Mouse (Mus musculus) retina, adult 2 months (tissue): ENCODE results near the gene Tex22.
A peak's percentile ranks its signal among the peaks of the same experiment; 100 is the strongest.

Source experiments
- DNase-seq: peaks from one replicate; pipeline ENCODE4 v3.0.0-alpha.2; 2012; ENCODE audit warnings: low read depth, low spot score

Tex22 gene

GRCm38 (mm10) chr12:113074329-113075062 lies at the start of gene Tex22:
Tex22 (plus strand) TSS chr12:113074502.
- DNase-seq: peak; percentile 63

GRCm38 (mm10) chr12:113026557-113026956 lies 47.7 kb upstream of the Tex22 start:
- DNase-seq: no peak

- no peak for DNase-seq
These were observed 46.8 kb upstream of the Tex22 start for GRCm38 (mm10) chr12:113027495-113027894.

GRCm38 (mm10) chr12:113028067-113028466 lies 46.2 kb upstream of the Tex22 start:
- no peak for DNase-seq

- DNase-seq: no peak
These were observed 45.4 kb upstream of the Tex22 start for GRCm38 (mm10) chr12:113028898-113029297.

GRCm38 (mm10) chr12:113030046-113030445 lies 44.3 kb upstream of the Tex22 start:
- no peak for DNase-seq

GRCm38 (mm10) chr12:113030993-113031392 lies 43.3 kb upstream of the Tex22 start:
- no peak for DNase-seq

GRCm38 (mm10) chr12:113031441-113031840 lies 42.9 kb upstream of the Tex22 start:
- DNase-seq: no peak

GRCm38 (mm10) chr12:113032296-113033250 lies 41.7 kb upstream of the Tex22 start:
- DNase-seq: no peak

GRCm38 (mm10) chr12:113035093-113035492 lies 39.2 kb upstream of the Tex22 start:
- DNase-seq: no peak

- no peak for DNase-seq
These were observed 37.3 kb upstream of the Tex22 start for GRCm38 (mm10) chr12:113036996-113037395.

GRCm38 (mm10) chr12:113038414-113038813 lies 35.9 kb upstream of the Tex22 start:
- no peak for DNase-seq

GRCm38 (mm10) chr12:113041481-113042439 lies 32.5 kb upstream of the Tex22 start:
- DNase-seq: no peak

- DNase-seq: no peak
These were observed 31.8 kb upstream of the Tex22 start for GRCm38 (mm10) chr12:113042543-113042942.

GRCm38 (mm10) chr12:113044916-113045677 lies 29.2 kb upstream of the Tex22 start:
- no peak for DNase-seq

GRCm38 (mm10) chr12:113046861-113047260 lies 27.4 kb upstream of the Tex22 start:
- DNase-seq: no peak

GRCm38 (mm10) chr12:113048103-113048502 lies 26.2 kb upstream of the Tex22 start:
- DNase-seq: no peak

GRCm38 (mm10) chr12:113049836-113050235 lies 24.5 kb upstream of the Tex22 start:
- no peak for DNase-seq

GRCm38 (mm10) chr12:113050671-113051070 lies 23.6 kb upstream of the Tex22 start:
- no peak for DNase-seq

GRCm38 (mm10) chr12:113051628-113052403 lies 22.5 kb upstream of the Tex22 start:
- DNase-seq: no peak
